Mouse (Mus musculus): Measurements from ENCODE around the gene Pak6.
A peak's percentile ranks its signal among the peaks of the same experiment; 100 is the strongest.

Pak6 gene

DNA sequence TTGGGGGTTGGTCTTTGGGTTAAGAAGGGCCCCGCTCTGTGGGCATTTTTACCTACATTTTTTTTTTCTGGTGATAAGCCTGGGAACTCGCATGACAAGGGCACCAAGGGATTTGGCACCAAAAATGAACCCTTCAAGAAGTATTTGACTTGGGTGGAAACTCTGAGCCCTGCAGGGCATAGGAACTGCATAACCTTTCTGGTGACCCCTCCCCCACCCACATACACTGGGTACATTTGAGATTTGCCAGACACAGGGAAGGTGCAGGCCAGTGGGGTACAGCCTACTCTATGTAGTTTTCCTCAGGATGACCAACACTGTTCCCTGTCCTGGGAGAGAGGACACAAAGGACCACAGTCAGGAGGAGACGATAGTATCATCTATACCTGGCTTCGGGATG lies 2.5 kb downstream of the Pak6 start:
- no peak for DNase-seq

- no peak for DNase-seq
Measured at GRCm38 (mm10) chr2:118667181-118667580, 4.1 kb downstream of the Pak6 start.

GRCm38 (mm10) chr2:118669245-118669644 lies 6.1 kb downstream of the Pak6 start:
- DNase-seq = no peak

DNA sequence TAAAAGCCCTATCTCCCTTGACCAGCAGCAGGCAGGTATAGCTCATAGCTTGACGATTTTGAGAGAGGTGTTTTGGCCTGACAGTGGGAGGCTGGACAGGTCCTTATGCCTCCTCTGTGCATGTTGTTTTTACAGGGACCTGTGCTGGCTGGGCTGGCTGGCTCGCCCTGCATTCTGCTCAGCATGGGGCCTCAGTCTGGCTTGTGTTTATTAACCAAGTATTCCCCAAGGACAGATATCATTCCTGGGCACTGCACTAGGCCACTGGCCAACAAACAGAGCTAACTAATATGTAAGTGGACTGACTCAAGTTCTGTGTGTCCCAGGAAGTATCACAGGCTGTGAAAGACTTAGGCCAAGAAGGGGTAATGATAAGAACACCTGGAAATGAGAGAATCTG lies 6.7 kb downstream of the Pak6 start:
- DNase-seq = no peak

DNA sequence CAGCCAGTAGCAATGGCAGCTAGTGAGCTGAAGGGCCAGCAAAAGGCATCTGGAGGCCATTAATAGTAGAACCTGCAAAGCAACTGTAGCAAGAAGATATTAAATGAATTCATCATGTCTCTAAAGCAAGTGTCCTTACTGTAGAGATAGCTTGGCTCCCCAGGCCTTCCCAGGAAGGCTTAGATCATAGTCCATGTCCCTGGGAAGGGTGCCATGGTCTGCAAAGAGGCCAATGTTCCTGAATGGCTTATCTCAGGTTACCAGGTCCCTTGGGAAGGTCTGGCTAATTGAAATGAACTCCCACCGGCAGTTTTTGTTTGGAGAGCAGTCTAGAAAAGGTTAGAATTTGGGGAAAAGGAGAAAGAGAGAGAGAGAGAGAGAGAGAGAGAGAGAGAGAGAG lies 8.6 kb downstream of the Pak6 start:
- no peak for DNase-seq

DNA sequence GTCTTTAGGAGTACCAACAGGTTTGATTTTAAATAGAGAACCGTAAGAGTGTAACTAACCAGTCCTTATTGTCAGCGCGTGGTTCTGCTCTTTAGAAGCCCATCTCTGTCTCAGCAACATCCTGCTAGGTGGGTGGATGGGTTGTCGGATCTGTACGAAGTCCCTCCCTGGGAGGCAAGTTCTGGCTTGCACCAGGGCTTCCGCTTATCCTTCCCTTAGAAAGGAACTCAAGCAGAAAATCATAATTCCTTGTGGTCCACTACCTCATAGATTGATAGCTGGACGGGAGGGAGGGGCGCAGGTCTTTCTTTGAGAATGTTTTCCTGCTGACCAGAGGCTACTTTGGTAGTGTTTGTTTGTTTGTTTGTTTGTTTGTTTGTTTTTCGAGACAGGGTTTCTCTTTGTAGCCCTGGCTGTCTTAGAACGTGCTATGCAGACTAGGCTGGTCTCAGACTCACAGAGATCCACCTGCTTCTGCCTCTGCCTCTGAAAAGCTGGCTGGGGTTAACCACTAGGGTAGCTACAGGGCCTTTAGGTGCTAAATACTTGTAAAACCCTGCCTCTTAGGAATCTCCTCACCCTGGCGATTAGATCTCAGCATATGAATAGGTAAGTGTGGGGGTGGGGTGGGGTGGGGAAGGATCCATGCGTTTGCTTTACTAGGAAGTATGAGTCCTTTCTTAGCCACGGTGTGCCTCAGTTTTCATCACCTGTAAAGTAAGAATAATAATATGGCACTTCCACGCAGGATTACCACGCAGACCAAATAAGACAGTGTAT lies 10.8 kb downstream of the Pak6 start:
- DNase-seq = no peak

GRCm38 (mm10) chr2:118674500-118674899 lies 11.4 kb downstream of the Pak6 start:
- DNase-seq = no peak

- DNase-seq = peak; percentile 61
Measured at GRCm38 (mm10) chr2:118676839-118677741, 14.0 kb downstream of the Pak6 start.

DNA sequence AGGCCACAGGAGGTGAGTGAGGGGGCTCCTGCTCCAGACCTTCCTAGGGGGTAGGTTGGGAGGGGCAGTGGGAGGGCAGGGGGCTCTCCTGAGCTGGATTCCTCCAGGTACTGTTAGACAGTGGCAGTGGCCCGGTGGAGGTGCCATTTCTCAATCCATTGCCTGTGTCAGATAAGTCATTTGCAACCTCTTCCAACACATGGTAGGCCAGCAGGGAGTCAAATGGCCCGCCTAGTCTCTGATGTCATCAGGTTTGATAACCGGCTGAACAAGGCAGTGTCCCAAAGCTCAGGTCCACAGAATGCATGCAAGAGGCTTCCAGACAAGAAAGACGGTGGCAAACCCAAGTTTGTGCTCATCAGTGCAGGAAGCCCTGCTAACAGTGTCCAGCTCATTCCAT lies 14.7 kb downstream of the Pak6 start:
- DNase-seq = no peak

DNA sequence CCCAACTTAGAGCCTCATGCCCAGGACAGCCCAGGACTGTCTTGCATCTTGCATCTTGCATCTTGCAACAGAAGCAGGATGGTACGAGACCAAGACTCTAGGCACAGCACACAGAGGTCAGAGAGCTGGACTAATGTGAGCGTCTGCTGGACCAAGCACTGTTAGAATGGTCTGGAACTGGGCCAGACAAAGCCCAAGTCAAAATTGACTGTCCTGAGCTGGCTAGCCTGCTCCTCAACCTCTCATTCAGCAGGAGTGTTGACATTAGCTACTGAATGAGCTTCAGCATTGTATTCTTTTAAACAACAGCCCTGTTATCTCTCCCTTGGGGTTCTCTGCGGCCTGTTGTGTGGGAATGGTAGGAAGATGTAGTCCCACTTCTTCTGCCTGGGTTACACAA lies 16.5 kb downstream of the Pak6 start:
- DNase-seq = no peak

DNA sequence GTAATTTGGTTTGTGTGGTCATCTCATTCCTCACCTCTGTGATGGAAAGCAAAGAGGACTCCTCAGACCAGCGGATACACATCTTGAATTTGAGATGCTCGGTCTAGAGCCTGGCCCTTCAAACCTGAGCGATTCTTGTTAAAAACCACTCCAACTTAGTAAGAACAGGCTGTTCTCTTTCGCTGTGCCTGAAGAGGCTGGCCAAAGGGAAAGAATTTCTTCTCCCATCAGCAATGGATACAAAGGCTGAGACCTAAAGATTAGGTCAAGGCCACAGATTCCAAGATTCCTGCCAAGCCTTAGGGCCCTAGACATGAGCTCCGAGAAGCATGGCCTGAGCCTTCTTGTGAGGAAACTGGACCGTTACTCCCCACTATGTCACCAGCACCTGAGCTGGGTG lies 17.8 kb downstream of the Pak6 start:
- no peak for DNase-seq

DNA sequence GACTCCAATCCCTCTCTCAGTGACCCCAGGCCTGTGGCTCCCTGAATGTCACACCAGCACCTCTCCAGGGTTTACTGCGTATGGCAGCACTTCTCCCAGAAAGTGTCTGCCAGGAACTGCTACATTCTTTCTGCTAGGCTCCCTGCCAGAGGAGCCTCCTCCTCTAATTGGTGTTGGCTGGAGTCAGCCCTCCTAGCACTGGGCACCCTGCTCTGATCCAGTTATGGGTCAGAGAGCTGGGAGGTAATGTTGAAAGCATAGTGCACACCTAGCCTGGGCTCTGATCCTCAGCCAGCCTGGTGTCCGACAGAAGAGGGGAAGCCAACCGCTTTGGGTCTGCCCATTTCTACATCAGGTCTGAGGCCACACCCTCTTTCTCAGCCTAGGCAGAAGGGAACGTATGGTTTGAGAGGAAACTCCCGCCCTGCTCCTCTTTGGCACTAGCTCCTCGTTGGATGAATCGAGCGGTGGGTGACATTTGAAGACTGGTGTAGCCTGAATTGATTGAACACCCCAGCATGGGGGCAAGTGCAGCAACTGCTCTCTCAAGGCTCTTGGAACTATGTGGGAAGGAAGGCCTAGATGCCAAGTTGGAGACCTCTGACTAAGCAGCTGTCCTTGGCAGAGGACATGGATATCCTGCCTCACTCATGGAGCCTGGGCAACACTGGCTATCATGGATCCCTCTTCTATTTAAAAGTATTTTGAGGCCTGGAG lies 19.6 kb downstream of the Pak6 start:
- no peak for DNase-seq

GRCm38 (mm10) chr2:118685088-118685487 lies 22.0 kb downstream of the Pak6 start:
- no peak for DNase-seq

DNA sequence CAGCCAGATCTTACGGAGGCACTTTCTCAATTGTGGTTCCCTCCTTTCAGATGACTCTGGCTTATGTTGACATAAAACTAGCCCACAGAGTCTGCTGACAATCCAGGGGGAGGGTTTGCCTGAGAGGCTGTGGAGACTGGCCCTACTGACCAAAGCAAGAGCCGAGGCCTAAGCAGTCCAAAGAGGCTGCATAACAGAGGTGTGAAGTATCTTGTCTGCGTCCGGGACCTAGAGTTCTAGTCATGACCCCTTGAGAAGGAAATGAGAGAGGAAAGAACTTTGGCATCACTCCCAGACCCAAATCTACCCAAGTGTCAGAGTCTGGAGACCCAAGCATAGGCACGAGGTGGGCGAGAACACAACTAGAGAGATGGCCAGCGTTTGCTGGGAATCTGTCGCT lies 23.6 kb downstream of the Pak6 start:
- no peak for DNase-seq

- DNase-seq = no peak
Measured at GRCm38 (mm10) chr2:118687791-118688190, 24.7 kb downstream of the Pak6 start.

GRCm38 (mm10) chr2:118689875-118690274 lies 26.8 kb downstream of the Pak6 start:
- DNase-seq = no peak

- no peak for DNase-seq
Measured at GRCm38 (mm10) chr2:118693370-118693966, 30.4 kb downstream of the Pak6 start.

DNA sequence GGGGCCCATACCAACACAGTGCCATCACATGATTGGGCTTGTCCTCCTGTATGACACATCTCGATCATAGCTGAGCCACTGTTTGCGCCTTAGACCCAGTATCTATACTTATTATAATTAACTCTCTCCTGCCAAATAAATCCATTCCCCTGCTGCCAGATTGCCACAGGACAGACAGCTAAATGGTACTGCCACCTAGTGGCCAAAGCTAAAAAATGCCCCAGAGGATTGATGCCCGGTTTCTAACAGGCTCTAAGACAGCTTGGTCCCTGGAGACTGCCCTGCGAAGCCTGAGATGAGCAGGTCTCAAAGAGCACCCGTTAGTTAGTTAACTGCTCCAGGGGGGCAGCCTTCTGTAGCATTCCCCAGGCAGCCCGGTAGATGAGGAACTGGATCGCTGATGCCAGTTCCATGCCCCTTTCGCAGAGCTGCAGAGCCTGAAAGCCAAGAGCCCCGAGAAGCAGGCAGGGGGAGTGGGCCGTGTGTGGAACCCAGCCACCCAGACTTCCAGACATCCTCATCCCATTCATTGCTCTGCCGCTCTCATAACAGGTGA lies 32.7 kb downstream of the Pak6 start:
- peak; percentile 33 for DNase-seq

- DNase-seq = peak; percentile 35
Measured at GRCm38 (mm10) chr2:118696451-118697308, 33.6 kb downstream of the Pak6 start.

- no peak for DNase-seq
Measured at GRCm38 (mm10) chr2:118697311-118697877, 34.3 kb downstream of the Pak6 start.

DNA sequence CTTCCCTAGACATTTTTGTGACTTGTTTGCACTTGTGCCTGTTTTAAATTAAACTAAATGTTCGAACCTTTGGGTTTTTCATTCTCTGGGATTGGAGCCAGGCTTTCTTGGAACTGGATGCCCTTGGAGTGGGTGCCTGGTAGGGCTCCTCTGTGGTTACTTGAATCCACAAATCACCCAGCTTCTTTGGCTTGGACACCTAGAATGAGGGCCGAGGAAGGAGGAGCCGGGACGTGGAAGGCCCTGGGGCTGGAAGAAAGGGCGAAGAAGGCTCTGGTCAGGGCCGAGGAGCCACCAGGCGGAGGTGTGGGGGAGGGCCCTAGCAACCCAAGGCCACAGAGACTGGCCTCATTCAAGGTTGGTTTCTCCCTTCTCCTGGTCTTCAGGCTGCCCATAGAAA lies 34.9 kb downstream of the Pak6 start:
- DNase-seq = no peak
